Mouse (Mus musculus): Measurements from ENCODE around the gene Wt1.

GRCm38 (mm10) chr2:105084035-105084434, 42.3 kb upstream of the Wt1 start:
- TF ChIP-seq CTCF (IDR thresholded peaks at IDR 0.05; ENCODE audit: low read depth, low read length) (no peak), POLR2A (IDR thresholded peaks at IDR 0.05; ENCODE audit: insufficient read depth, low read length) (no peak), EP300 (IDR thresholded peaks at IDR 0.05; ENCODE audit: insufficient read depth, low read depth, low read length) (no peak)
